Mouse (Mus musculus): Measurements from ENCODE around the gene Odf3l1. TPM values are rescaled to one million over a fixed set of nuclear protein-coding genes. Genes with fewer than 3 reads are reported as not detected.

Odf3l1 gene
- polyA plus RNA-seq, 1 experiment from 2014 or later, result 0.49 TPM

DNA sequence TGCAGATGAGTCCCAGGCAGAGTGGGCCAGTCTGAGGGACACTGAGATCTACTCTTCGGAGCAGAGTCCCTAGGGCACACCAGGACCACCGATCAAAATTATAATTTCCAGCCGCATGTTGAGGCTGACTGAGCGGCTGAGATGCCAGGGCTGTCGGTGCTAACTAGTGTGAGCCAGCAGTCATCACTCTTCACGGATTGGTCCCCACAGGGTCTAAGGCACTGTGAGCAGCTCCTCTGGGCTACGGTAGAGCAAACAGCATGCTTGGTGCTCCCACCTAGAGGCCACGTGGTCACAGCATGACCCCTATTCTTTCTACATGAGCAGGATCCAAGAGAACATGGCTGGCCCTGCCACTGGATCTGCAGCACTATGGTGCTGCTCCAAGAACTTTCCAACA lies 28.8 kb upstream of the Odf3l1 start:
- H3K27me3 ChIP-seq (replicated peaks), result peaks cover 10% of the 10 kb centered on the region
- peak overlapping the region; percentile 74 for H3K9ac ChIP-seq
- H3K4me1 ChIP-seq, result peaks cover 34% of the 10 kb centered on the region
- H3K4me2 ChIP-seq, result no peak overlapping the region
- H3K9me3 ChIP-seq, result no peaks in the 10 kb centered on the region
- no peak overlapping the region for H3K27ac ChIP-seq (replicated peaks)
- peaks cover 75% of the 10 kb centered on the region for H3K36me3 ChIP-seq
- ATAC-seq (ENCODE audit: extremely low read depth, insufficient number of reproducible peaks, low FRiP score, low TSS enrichment), result no peak
- 54% methylated on average over 8 of the region's 8 CpGs for WGBS
- H3K4me3 ChIP-seq, result no peak overlapping the region

DNA sequence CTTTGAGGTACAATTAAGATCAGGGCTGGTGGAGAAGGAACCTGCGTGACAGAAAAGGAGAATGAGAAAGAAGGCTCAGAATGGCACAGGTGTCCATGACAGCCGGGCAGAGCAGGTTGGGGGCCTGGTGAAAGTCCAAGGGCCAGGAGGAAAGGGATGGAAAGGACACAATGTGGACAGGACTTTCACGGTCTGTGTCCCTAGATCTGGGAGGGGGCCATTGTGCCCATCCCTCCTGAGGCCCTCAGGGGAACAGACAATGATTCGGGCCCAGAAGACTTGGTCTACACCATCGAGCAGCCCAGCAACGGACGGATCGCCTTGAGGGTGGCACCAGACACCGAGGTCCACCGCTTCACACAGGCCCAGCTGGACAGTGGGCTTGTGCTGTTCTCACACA lies 27.6 kb upstream of the Odf3l1 start:
- no peak overlapping the region for H3K27ac ChIP-seq (replicated peaks)
- ATAC-seq (ENCODE audit: extremely low read depth, insufficient number of reproducible peaks, low FRiP score, low TSS enrichment), result no peak
- peaks cover 34% of the 10 kb centered on the region for H3K4me1 ChIP-seq
- H3K4me3 ChIP-seq, result no peak overlapping the region
- no peak overlapping the region for H3K4me2 ChIP-seq
- peaks cover 10% of the 10 kb centered on the region for H3K27me3 ChIP-seq (replicated peaks)
- WGBS, result 84% methylated on average over 10 of the region's 10 CpGs
- H3K36me3 ChIP-seq, result peaks cover 75% of the 10 kb centered on the region
- H3K9ac ChIP-seq, result 0 out of 2 replicates have a peak overlapping the region, but pooled peaks have one; percentile 15
- no peaks in the 10 kb centered on the region for H3K9me3 ChIP-seq

- peak overlapping the region; percentile 46 for H3K4me2 ChIP-seq
- no peak overlapping the region for H3K4me3 ChIP-seq
- 0 out of 2 replicates have a peak overlapping the region, but pooled peaks have one; percentile 2 for H3K27ac ChIP-seq (replicated peaks)
Measured at GRCm38 (mm10) chr9:56891517-56892011, 27.1 kb upstream of the Odf3l1 start.

GRCm38 (mm10) chr9:56890522-56891250 lies 26.2 kb upstream of the Odf3l1 start:
- no peak overlapping the region for H3K4me2 ChIP-seq
- ATAC-seq (ENCODE audit: extremely low read depth, insufficient number of reproducible peaks, low FRiP score, low TSS enrichment), result no peak
- no peak overlapping the region for H3K4me3 ChIP-seq
- WGBS, result 60% methylated on average over 11 of the region's 11 CpGs
- no peaks in the 10 kb centered on the region for H3K9me3 ChIP-seq
- H3K4me1 ChIP-seq, result peaks cover 34% of the 10 kb centered on the region
- H3K9ac ChIP-seq, result no peak overlapping the region
- H3K27me3 ChIP-seq (replicated peaks), result peaks cover 10% of the 10 kb centered on the region
- H3K27ac ChIP-seq (replicated peaks), result 0 out of 2 replicates have a peak overlapping the region, but pooled peaks have one; percentile 12
- peaks cover 81% of the 10 kb centered on the region for H3K36me3 ChIP-seq

More at GRCm38 (mm10) chr9:56891517-56892011, 27.1 kb upstream of the Odf3l1 start:
- peaks cover 75% of the 10 kb centered on the region for H3K36me3 ChIP-seq
- peaks cover 10% of the 10 kb centered on the region for H3K27me3 ChIP-seq (replicated peaks)
- 33% methylated on average over 12 of the region's 12 CpGs for WGBS
- ATAC-seq (ENCODE audit: extremely low read depth, insufficient number of reproducible peaks, low FRiP score, low TSS enrichment), result no peak
- H3K4me1 ChIP-seq, result peaks cover 34% of the 10 kb centered on the region
- H3K9me3 ChIP-seq, result no peaks in the 10 kb centered on the region
- H3K9ac ChIP-seq, result 0 out of 2 replicates have a peak overlapping the region, but pooled peaks have one; percentile 15

DNA sequence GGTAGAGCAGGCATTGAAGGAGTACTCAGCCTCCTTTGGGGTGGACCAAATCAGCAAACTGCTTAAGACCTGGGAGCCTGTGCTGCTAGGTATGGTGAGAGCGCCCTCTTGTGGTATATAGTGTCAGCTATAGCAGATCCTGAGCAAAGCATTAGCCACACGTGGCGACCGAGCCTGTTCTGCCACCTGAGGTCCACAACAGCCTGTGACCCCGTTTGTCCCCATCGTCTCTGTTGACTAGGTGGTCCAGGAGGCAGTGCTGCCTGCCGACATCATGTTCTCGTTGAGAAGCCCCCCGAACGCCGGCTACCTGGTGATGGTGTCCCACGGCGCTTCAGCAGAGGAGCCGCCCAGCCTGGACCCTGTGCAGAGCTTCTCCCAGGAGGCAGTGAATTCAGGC lies 25.3 kb upstream of the Odf3l1 start:
- Histone ChIP-seq H3K27ac (replicated peaks) (no peak overlapping the region), H3K9me3 (no peaks in the 10 kb centered on the region), H3K27me3 (replicated peaks) (peaks cover 10% of the 10 kb centered on the region), H3K4me1 (peaks cover 34% of the 10 kb centered on the region), H3K36me3 (peaks cover 82% of the 10 kb centered on the region), H3K4me3 (no peak overlapping the region), H3K9ac (0 out of 2 replicates have a peak overlapping the region, but pooled peaks have one; percentile 44), H3K4me2 (0 out of 2 replicates have a peak overlapping the region, but pooled peaks have one; percentile 21)
- WGBS, result 20% methylated on average over 14 of the region's 14 CpGs
- ATAC-seq (ENCODE audit: extremely low read depth, insufficient number of reproducible peaks, low FRiP score, low TSS enrichment), result peak; percentile 12; the same call in 1 of the 2 replicates

DNA sequence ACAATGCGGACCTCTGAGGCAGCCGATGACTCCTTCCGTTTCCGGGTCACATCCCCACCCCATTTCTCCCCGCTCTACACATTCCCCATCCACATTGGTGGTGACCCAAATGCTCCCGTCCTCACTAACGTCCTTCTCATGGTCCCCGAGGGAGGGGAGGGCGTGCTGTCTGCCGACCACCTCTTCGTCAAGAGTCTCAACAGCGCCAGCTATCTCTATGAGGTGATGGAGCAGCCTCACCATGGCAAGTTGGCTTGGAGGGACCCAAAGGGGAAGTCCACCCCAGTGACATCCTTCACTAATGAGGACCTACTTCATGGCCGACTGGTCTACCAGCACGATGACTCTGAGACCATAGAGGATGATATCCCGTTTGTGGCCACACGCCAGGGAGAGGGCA lies 23.1 kb upstream of the Odf3l1 start:
- WGBS, result 85% methylated on average over 16 of the region's 16 CpGs
- ATAC-seq (ENCODE audit: extremely low read depth, insufficient number of reproducible peaks, low FRiP score, low TSS enrichment), result no peak
- H3K36me3 ChIP-seq, result peaks cover 88% of the 10 kb centered on the region
- H3K27me3 ChIP-seq (replicated peaks), result peaks cover 10% of the 10 kb centered on the region
- no peak overlapping the region for H3K4me2 ChIP-seq
- no peak overlapping the region for H3K27ac ChIP-seq (replicated peaks)
- peaks cover 23% of the 10 kb centered on the region for H3K4me1 ChIP-seq
- no peak overlapping the region for H3K4me3 ChIP-seq
- no peak overlapping the region for H3K9ac ChIP-seq
- no peaks in the 10 kb centered on the region for H3K9me3 ChIP-seq

GRCm38 (mm10) chr9:56886601-56887000 lies 22.1 kb upstream of the Odf3l1 start:
- Histone ChIP-seq H3K27me3 (replicated peaks) (peaks cover 5% of the 10 kb centered on the region), H3K27ac (replicated peaks) (no peak overlapping the region), H3K4me2 (no peak overlapping the region), H3K9me3 (no peaks in the 10 kb centered on the region), H3K4me3 (no peak overlapping the region), H3K36me3 (peaks cover 87% of the 10 kb centered on the region), H3K9ac (no peak overlapping the region), H3K4me1 (peaks cover 28% of the 10 kb centered on the region)
- ATAC-seq (ENCODE audit: extremely low read depth, insufficient number of reproducible peaks, low FRiP score, low TSS enrichment), result no peak
- WGBS, result 85% methylated on average over 15 of the region's 15 CpGs

- Histone ChIP-seq H3K9me3 (no peaks in the 10 kb centered on the region), H3K4me2 (no peak overlapping the region), H3K4me3 (no peak overlapping the region), H3K36me3 (peaks cover 91% of the 10 kb centered on the region), H3K27ac (replicated peaks) (no peak overlapping the region), H3K4me1 (peaks cover 30% of the 10 kb centered on the region), H3K27me3 (replicated peaks) (peaks cover 5% of the 10 kb centered on the region), H3K9ac (no peak overlapping the region)
- ATAC-seq (ENCODE audit: extremely low read depth, insufficient number of reproducible peaks, low FRiP score, low TSS enrichment), result no peak
- 52% methylated on average over 13 of the region's 13 CpGs for WGBS
Measured at GRCm38 (mm10) chr9:56886113-56886512, 21.6 kb upstream of the Odf3l1 start.

DNA sequence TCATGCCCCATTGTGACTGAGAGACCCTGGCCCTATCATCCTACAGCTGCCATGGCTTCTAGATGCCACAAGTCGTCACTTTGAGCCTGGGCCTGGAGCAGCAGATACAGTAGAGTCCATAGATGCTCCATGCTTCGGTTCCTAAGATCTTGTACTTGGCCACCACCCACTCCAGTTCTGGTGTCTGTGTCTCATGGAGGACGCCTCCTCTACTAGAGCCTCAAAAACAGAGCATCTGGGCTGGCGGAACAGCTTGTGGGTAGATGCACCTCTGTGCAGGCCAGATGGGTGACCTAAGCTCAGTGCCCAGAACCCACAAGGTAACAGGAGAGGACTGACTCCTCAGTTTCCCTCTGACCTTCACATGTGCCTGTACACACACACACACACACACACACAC lies 19.8 kb upstream of the Odf3l1 start:
- 77% methylated on average over 4 of the region's 4 CpGs for WGBS
- ATAC-seq (ENCODE audit: extremely low read depth, insufficient number of reproducible peaks, low FRiP score, low TSS enrichment), result no peak

GRCm38 (mm10) chr9:56883470-56883869 lies 19.0 kb upstream of the Odf3l1 start:
- Histone ChIP-seq H3K27me3 (replicated peaks) (no peaks in the 10 kb centered on the region), H3K27ac (replicated peaks) (no peak overlapping the region), H3K9ac (no peak overlapping the region), H3K36me3 (peaks cover 73% of the 10 kb centered on the region), H3K4me3 (no peak overlapping the region), H3K9me3 (no peaks in the 10 kb centered on the region), H3K4me2 (no peak overlapping the region), H3K4me1 (peaks cover 47% of the 10 kb centered on the region)
- no peak for ATAC-seq (ENCODE audit: extremely low read depth, insufficient number of reproducible peaks, low FRiP score, low TSS enrichment)
- WGBS, result 80% methylated on average over 7 of the region's 7 CpGs

More for the DNA sequence above, 19.8 kb upstream of the Odf3l1 start:
- H3K4me2 ChIP-seq, result no peak overlapping the region
- H3K4me1 ChIP-seq, result peaks cover 41% of the 10 kb centered on the region
- H3K27ac ChIP-seq (replicated peaks), result no peak overlapping the region
- no peak overlapping the region for H3K4me3 ChIP-seq
- no peaks in the 10 kb centered on the region for H3K27me3 ChIP-seq (replicated peaks)
- H3K9ac ChIP-seq, result no peak overlapping the region
- no peaks in the 10 kb centered on the region for H3K9me3 ChIP-seq
- H3K36me3 ChIP-seq, result peaks cover 80% of the 10 kb centered on the region

DNA sequence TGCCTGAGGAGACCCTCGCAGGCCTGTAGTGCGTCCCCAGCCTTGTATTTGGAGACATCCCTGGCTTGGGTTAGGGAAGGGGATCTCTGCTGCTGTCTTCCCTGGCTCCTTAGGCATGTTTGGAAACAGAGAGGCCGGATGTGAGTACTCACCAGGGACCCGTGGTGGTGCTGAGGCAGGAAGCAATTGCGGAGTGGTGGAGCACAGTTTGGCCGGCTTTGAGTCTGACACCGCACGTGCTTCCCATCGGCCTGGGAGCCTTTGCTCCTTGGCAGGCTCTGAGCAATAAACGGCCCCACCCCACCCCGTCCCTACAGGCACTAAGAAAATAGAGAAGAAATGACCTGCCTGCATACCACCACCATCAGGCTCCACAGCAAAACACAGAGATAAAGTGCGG lies 18.3 kb upstream of the Odf3l1 start:
- WGBS, result 63% methylated on average over 12 of the region's 12 CpGs
- Histone ChIP-seq H3K4me3 (no peak overlapping the region), H3K27ac (replicated peaks) (peak overlapping the region; percentile 45; the same call in 1 of the 2 replicates), H3K36me3 (peaks cover 70% of the 10 kb centered on the region), H3K4me1 (peaks cover 47% of the 10 kb centered on the region), H3K4me2 (no peak overlapping the region), H3K9ac (no peak overlapping the region), H3K27me3 (replicated peaks) (no peaks in the 10 kb centered on the region), H3K9me3 (no peaks in the 10 kb centered on the region)
- ATAC-seq (ENCODE audit: extremely low read depth, insufficient number of reproducible peaks, low FRiP score, low TSS enrichment), result no peak
